ENCODE assay signal across 31 mouse cellular contexts in the genomic region with DNA sequence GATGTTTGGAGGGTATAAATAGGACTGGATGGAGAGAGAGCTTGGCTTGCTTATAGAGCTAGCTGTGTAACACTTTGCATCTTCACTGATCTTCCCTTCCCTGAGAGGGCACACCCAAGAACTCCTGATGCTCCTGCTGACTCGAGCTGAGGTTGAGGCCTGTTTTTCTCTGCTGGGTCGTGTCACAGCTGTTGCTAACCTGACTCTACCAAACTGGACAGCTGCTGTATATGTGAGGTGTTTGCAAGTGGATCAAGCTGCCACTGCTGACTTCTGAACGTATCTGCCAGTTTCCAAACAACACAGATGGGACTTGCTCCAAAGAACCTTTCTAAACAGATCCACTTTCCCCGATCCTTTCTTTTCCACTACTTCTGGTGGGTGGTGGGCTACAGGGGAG.
"Had no signal": no experiment of that assay in that cellular context is flagged by ENCODE, and none has a peak within 500 bp of the region (broad histone marks: within the 10 kb centered on the region; RNA-seq: fewer than 3 reads in every experiment).

No protein-coding gene starts in this region.

- H3K4me3 ChIP-seq: heart, embryonic 12.5 days; heart, embryonic 13.5 days; heart, embryonic 15.5 days; hindbrain, embryonic 10.5 days; hindbrain, embryonic 12.5 days; hindbrain, embryonic 13.5 days; hindbrain, embryonic 15.5 days; intestine, embryonic 15.5 days; kidney, embryonic 15.5 days; layer of hippocampus, adult 2 months; left cerebral cortex, adult 2 months had no signal

- H3K27me3 ChIP-seq: heart, embryonic 12.5 days; heart, embryonic 13.5 days; heart, embryonic 15.5 days; hindbrain, embryonic 12.5 days; hindbrain, embryonic 13.5 days; hindbrain, embryonic 15.5 days; intestine, embryonic 15.5 days; kidney, embryonic 15.5 days had no signal

- H3K27ac ChIP-seq: heart, embryonic 13.5 days; heart, embryonic 15.5 days; hindbrain, embryonic 10.5 days; hindbrain, embryonic 12.5 days; hindbrain, embryonic 13.5 days; hindbrain, embryonic 14.5 days; hindbrain, embryonic 15.5 days; hindbrain, postnatal 0 days; intestine, embryonic 15.5 days; kidney, embryonic 15.5 days; kidney, postnatal 0 days; layer of hippocampus, adult 2 months; left cerebral cortex, adult 2 months had no signal

- H3K9me3 ChIP-seq: heart, embryonic 12.5 days; heart, embryonic 13.5 days; heart, embryonic 15.5 days; hindbrain, embryonic 10.5 days; hindbrain, embryonic 12.5 days; hindbrain, embryonic 13.5 days; hindbrain, embryonic 15.5 days; intestine, embryonic 15.5 days; kidney, embryonic 15.5 days had no signal

- H3K4me1 ChIP-seq: heart, embryonic 12.5 days; heart, embryonic 13.5 days; heart, embryonic 15.5 days; hindbrain, embryonic 10.5 days; hindbrain, embryonic 12.5 days; hindbrain, embryonic 13.5 days; hindbrain, embryonic 15.5 days; intestine, embryonic 15.5 days; kidney, embryonic 15.5 days had no signal

- DNase-seq: heart, postnatal 10 days; heart, postnatal 14 days; heart, postnatal 36 days; heart, postnatal 4 days; kidney, adult 11 months; kidney, adult 18-20 months; kidney, adult 2 months; kidney, adult 8-10 months; kidney, adult 9 months; kidney, postnatal 10 days; kidney, postnatal 14 days; kidney, postnatal 25 days; kidney, postnatal 36 days; kidney, postnatal 4 days; layer of hippocampus, adult 9-11 months; layer of hippocampus, postnatal 36 days had no signal

- H3K36me3 ChIP-seq: hindbrain, embryonic 15.5 days had no signal

- H3K4me2 ChIP-seq: heart, embryonic 11.5 days; heart, embryonic 12.5 days; heart, embryonic 13.5 days; heart, embryonic 15.5 days; hindbrain, embryonic 12.5 days; hindbrain, embryonic 13.5 days; hindbrain, embryonic 14.5 days; hindbrain, embryonic 15.5 days; intestine, embryonic 15.5 days; kidney, embryonic 15.5 days had no signal
